Mouse (Mus musculus) gastrocnemius, adult 2 months (tissue): ENCODE measurements around the gene Mfsd2b. TPM values are rescaled to one million over a fixed set of nuclear protein-coding genes. Genes with fewer than 3 reads are reported as not detected.
"Not testable (repeated sequence)": the region's sequence is repeated elsewhere in the genome, so short reads cannot be mapped to it uniquely, and the experiment has no call there.

ENCODE experiments used
- DNase-seq: peaks from one replicate; pipeline ENCODE4 v3.0.0; 2022
- H3K27ac ChIP-seq: fragments of 200-600 bp; 2 replicates; pipeline ENCODE4 v1.8.1; 2022; ENCODE audit warnings: mild to moderate bottlenecking
- H3K4me3 ChIP-seq: fragments of 200-600 bp; 2 replicates; pipeline ENCODE4 v1.8.1; 2022; ENCODE audit warnings: mild to moderate bottlenecking, moderate library complexity
- CTCF ChIP-seq: fragments of 200-600 bp; IDR thresholded peaks from 2 replicates; pipeline ENCODE4 v1.8.1; 2022; ENCODE audit warnings: antibody characterized with exemption, mild to moderate bottlenecking, moderate library complexity
- intact Hi-C: fragments of 180-260 bp; cut with DNase I; formaldehyde crosslinking; loops from one replicate; pipeline ENCODE4 v1.15.1; 2025
- total RNA-seq, 2 experiments: library from RNA; stranded (reverse); gene quantifications; 2 replicates each; pipeline ENCODE4 v1.2.3; 2021

Mfsd2b gene
- total RNA-seq, 2 experiments from 2014 or later = 0.33 to 0.46 TPM

GRCm38 (mm10) chr12:4898024-4898423, 23.9 kb upstream of the Mfsd2b start:
- intact Hi-C loops = no loop called here
- Histone ChIP-seq H3K4me3 (no peak overlapping the region), H3K27ac (no peak overlapping the region)
- TF ChIP-seq CTCF = no peak
- no peak for DNase-seq

DNA sequence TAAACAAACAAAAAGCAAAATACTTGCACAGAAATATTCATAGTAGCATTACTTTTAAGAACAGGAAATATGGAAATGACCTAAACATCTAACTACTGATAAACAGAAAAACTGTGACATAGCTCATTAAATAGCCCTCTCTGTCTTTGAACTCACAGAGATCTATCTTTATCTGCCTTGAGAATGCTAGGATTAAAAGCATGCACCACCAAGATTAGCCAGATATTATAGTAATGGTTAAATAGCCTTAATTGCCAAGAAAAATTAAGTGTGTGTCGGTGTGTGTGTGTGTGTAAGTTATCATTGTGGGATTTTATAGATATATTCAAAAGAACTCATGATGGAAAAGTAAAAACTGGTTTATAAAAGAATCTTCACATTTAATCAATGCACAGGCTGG, 15.7 kb upstream of the Mfsd2b start:
- H3K4me3 ChIP-seq = no peak overlapping the region
- intact Hi-C loops = no loop called here
- peak overlapping the region; percentile 77 for H3K27ac ChIP-seq
- TF ChIP-seq CTCF = no peak
- no peak for DNase-seq

DNA sequence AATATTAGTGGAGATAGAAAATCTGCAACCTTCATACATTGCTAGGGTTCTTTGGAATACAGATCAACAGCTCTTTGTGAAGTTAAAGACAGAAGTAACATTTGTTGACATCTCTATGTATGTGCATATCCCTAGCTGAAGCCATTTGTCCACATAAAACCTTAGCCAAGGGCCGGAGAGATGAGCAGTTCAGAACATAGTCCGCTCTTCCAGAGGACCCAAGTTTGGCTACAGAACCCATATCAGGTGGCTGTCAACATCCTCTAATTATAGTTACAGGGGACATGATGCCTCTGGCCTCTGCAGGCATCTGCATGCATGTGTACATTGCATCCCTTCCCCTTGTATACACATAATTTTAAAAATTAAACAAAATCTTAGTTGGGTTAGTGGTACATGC, 15.1 kb upstream of the Mfsd2b start:
- DNase-seq = peak; percentile 38
- intact Hi-C loops = no loop called here
- TF ChIP-seq CTCF = no peak
- peak overlapping the region; percentile 77 for H3K27ac ChIP-seq
- no peak overlapping the region for H3K4me3 ChIP-seq

DNA sequence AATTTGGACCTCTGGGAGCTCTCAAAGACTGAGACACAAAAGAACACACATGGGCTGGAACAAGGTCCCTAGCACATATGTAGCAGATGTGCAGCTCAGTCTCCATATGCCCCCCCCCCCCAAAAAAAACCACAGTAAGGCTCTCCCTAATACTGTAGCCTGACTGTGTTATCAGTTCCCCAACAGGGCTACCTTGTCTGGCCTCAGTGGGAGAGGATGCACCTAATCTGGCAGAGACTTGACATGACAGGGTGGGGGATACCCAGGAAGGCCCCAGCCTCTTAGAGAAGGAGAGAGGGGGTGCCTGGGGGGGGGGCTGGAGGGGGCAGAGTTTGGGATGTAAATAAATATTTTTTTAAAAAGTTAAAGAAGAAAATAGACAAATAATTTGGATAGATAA, 14.6 kb upstream of the Mfsd2b start:
- intact Hi-C loops = no loop called here
- no peak overlapping the region for H3K4me3 ChIP-seq
- no peak for DNase-seq
- H3K27ac ChIP-seq = peak overlapping the region; percentile 77
- TF ChIP-seq CTCF = no peak

GRCm38 (mm10) chr12:4886581-4886980, 12.4 kb upstream of the Mfsd2b start:
- intact Hi-C loops, DNase-seq, H3K4me3 ChIP-seq, H3K27ac ChIP-seq: not testable (repeated sequence)

- no peak for DNase-seq
- no peak overlapping the region for H3K4me3 ChIP-seq
- no peak for TF ChIP-seq CTCF
- H3K27ac ChIP-seq = no peak overlapping the region
- intact Hi-C loops = no loop called here
Measured at GRCm38 (mm10) chr12:4885062-4885461, 10.9 kb upstream of the Mfsd2b start.

DNA sequence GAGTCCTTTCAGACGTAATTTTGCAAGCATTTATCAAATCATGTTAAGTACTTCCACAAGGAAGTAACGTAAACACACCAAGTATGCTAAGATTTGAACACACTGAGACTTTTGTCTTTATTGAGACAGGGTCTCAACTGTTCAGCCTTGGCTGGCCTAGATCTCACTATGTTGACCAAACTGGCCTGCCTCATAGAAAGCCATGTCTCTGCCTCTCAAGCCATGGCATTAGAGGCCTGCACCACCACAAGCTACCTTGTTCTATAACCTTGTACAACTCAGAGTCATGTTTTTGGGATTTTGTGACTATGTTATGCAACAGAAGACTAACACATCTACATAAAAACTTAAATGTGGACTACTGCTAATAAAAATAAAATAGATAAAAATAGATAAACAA, 7.9 kb upstream of the Mfsd2b start:
- Histone ChIP-seq H3K27ac (no peak overlapping the region), H3K4me3 (no peak overlapping the region)
- intact Hi-C loops = no loop called here
- DNase-seq = no peak
- TF ChIP-seq CTCF = no peak

DNA sequence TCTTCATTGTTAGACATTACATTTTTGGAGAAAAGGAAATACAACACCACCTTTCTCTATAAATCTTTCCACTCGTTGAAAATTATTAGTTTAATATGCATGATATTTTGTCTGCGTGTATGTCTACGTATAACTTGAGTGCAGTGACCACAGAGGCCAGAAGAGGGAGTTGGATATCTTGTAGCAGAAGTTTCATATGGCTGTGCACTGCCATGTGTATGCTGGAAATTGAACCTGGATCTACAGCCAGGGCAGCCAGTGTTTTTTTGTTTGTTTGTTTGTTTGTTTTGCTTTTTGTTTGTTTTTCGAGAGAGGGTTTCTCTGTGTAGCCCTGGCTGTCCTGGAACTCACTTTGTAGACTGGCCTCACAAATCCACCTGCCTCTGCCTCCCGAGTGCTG, 4.9 kb upstream of the Mfsd2b start:
- DNase-seq = no peak
- TF ChIP-seq CTCF = peak; percentile 54
- Histone ChIP-seq H3K4me3 (no peak overlapping the region), H3K27ac (no peak overlapping the region)
- intact Hi-C loops = loop anchor here (5.0 kb wide), 1 partner anchor 38 kb away; the partner anchor contains the start of gene Atad2b

- no peak for DNase-seq
- TF ChIP-seq CTCF = no peak
- intact Hi-C loops = loop anchor here (5.0 kb wide), 1 partner anchor 39 kb away; the partner anchor contains the start of gene Atad2b
- no peak overlapping the region for H3K27ac ChIP-seq
- no peak overlapping the region for H3K4me3 ChIP-seq
Measured at GRCm38 (mm10) chr12:4878296-4878783, 4.2 kb upstream of the Mfsd2b start.

DNA sequence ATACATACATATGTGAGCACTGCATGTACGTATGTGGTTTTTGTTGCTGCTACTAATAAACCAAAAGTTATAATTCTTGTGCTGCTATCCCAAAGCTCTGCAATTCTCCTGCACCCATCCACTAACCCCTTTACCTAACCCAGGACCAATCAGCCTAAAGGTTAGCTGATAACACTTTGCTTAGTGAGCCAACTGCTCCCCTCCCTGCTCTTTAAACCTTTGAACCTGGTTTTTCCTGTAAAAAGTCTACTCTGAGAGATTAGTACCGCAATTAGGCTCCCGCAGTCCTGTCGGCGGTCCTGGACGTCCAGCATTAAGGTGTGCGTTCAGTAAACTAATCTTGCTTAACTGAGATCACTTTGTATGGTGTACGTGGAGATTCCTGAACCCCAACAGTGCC, 1.5 kb upstream of the Mfsd2b start:
- no peak for DNase-seq
- TF ChIP-seq CTCF = no peak
- H3K27ac ChIP-seq = no peak overlapping the region
- intact Hi-C loops = loop anchor here (5.0 kb wide), 1 partner anchor 42 kb away; the partner anchor contains the start of gene Atad2b
- no peak overlapping the region for H3K4me3 ChIP-seq

- Histone ChIP-seq H3K27ac (no peak overlapping the region), H3K4me3 (no peak overlapping the region)
- intact Hi-C loops = no loop called here
- TF ChIP-seq CTCF = no peak
- no peak for DNase-seq
Measured at GRCm38 (mm10) chr12:4873531-4873930, 628 bp downstream of the Mfsd2b start.

DNA sequence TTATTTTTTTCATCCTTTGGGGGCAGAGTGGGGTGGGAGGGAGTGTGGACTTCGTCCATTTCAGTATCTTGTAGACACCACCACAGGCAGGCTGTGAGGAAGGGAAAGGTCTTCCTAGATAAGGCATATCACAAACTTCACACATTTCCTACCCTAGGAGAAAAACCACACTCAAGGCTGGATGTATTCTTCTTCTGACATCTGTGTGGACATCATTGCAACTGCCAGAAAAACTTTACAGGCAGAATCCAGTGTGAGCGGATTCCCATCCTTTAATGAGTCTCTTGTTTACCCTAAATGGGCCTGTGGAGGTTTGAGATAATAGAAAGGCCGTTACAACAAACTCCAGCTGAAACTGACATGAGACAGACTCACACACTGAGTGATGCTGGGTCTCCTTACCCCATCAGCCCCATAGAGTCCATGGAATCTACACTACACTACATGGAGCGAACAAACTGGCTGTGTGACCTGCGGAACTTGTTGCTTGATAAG, 1.1 kb downstream of the Mfsd2b start:
- DNase-seq = no peak
- H3K27ac ChIP-seq = no peak overlapping the region
- intact Hi-C loops = no loop called here

GRCm38 (mm10) chr12:4872273-4872672, 1.9 kb downstream of the Mfsd2b start:
- Histone ChIP-seq H3K27ac (no peak overlapping the region), H3K4me3 (no peak overlapping the region)
- no peak for TF ChIP-seq CTCF
- intact Hi-C loops = no loop called here
- DNase-seq = no peak

More for the DNA sequence above, 1.1 kb downstream of the Mfsd2b start:
- no peak overlapping the region for H3K4me3 ChIP-seq
- no peak for TF ChIP-seq CTCF

GRCm38 (mm10) chr12:4871260-4871659, 2.9 kb downstream of the Mfsd2b start:
- no peak for DNase-seq
- intact Hi-C loops = no loop called here
- Histone ChIP-seq H3K27ac (no peak overlapping the region), H3K4me3 (no peak overlapping the region)
- no peak for TF ChIP-seq CTCF
